Mouse (Mus musculus): ENCODE data around the gene Pnmal2. TPM values are rescaled to one million over a fixed set of nuclear protein-coding genes. Genes with fewer than 3 reads are reported as not detected.

The Pnmal2 gene
- polyA plus RNA-seq, 1 experiment = not detected

- Histone ChIP-seq H3K4me1 (ENCODE audit: control insufficient read depth, insufficient read depth, low read length) (peaks cover 69% of the 10 kb centered on the region), H3K27ac (ENCODE audit: insufficient read depth, low read depth, low read length) (peak overlapping the region; percentile 16; the same call in 1 of the 2 replicates), H3K4me3 (ENCODE audit: insufficient read depth, low read length) (peak overlapping the region; percentile 38)
- TF ChIP-seq POLR2A (IDR thresholded peaks at IDR 0.05; ENCODE audit: borderline replicate concordance, low read depth, low read length) = no peak
- no peak for TF ChIP-seq CTCF (IDR thresholded peaks at IDR 0.05; ENCODE audit: low read depth, low read length)
These were observed 36.6 kb upstream of the Pnmal2 start for GRCm38 (mm10) chr7:16907842-16908241.

DNA sequence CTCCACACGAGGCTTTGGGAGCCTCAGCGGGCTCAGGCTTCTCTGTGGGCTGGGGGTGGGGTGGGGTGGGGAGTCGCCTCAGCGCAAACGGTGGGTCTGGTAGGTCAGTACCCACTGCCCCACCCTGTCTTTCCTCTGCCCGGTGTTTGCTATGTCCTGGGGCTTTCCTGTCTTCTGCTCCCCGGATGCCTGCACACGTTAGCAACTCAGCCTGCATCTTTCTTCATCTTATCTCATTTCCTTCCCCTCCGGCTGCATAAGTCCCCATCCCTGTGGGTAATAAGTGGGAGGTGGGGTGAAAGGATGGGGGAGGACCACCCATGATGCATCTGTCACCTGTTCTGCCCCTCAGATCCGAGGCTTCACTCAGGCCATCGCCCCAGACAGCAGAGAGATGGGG is 36.1 kb upstream of the Pnmal2 start:
- TF ChIP-seq CTCF (IDR thresholded peaks at IDR 0.05; ENCODE audit: low read depth, low read length) (no peak), POLR2A (IDR thresholded peaks at IDR 0.05; ENCODE audit: borderline replicate concordance, low read depth, low read length) (no peak)
- peak overlapping the region; percentile 38 for H3K4me3 ChIP-seq (ENCODE audit: insufficient read depth, low read length)

DNA sequence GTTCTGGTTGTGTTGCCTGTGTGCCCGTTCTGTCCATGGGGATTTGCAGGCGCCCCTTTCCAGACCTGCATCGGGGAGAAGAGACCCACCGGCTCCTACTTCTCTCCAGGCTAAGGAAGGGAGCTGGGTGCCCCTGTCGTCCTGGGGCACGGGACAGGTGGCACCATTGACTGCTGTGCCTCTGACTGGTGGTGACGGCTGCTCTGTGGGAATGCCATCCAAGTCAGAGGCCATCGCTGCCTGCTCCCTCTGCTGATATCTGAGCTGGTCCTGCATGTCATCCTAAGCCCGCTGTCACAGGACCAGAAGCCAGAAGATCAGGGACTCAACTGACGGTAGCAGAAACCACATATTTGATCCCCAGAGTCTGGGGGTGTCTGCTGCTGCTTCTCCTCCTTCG is 35.6 kb upstream of the Pnmal2 start:
- peak overlapping the region; percentile 80 for H3K27ac ChIP-seq (ENCODE audit: insufficient read depth, low read depth, low read length)
- no peak for TF ChIP-seq POLR2A (IDR thresholded peaks at IDR 0.05; ENCODE audit: borderline replicate concordance, low read depth, low read length)
- TF ChIP-seq CTCF (IDR thresholded peaks at IDR 0.05; ENCODE audit: low read depth, low read length) = no peak
- no peak overlapping the region for H3K4me3 ChIP-seq (ENCODE audit: insufficient read depth, low read length)
- peaks cover 60% of the 10 kb centered on the region for H3K4me1 ChIP-seq (ENCODE audit: control insufficient read depth, insufficient read depth, low read length)

More for the DNA sequence above, 36.1 kb upstream of the Pnmal2 start:
- Histone ChIP-seq H3K27ac (ENCODE audit: insufficient read depth, low read depth, low read length) (no peak overlapping the region), H3K4me1 (ENCODE audit: control insufficient read depth, insufficient read depth, low read length) (peaks cover 63% of the 10 kb centered on the region)

GRCm38 (mm10) chr7:16909909-16910308 is 34.6 kb upstream of the Pnmal2 start:
- H3K4me3 ChIP-seq (ENCODE audit: insufficient read depth, low read length) = peak overlapping the region; percentile 23
- H3K27ac ChIP-seq (ENCODE audit: insufficient read depth, low read depth, low read length) = peak overlapping the region; percentile 80
- TF ChIP-seq POLR2A (IDR thresholded peaks at IDR 0.05; ENCODE audit: borderline replicate concordance, low read depth, low read length) (no peak), CTCF (IDR thresholded peaks at IDR 0.05; ENCODE audit: low read depth, low read length) (no peak)
- H3K4me1 ChIP-seq (ENCODE audit: control insufficient read depth, insufficient read depth, low read length) = peaks cover 54% of the 10 kb centered on the region

GRCm38 (mm10) chr7:16911904-16912303 is 32.6 kb upstream of the Pnmal2 start:
- Histone ChIP-seq H3K27ac (ENCODE audit: insufficient read depth, low read depth, low read length) (no peak overlapping the region), H3K4me3 (ENCODE audit: insufficient read depth, low read length) (no peak overlapping the region), H3K4me1 (ENCODE audit: control insufficient read depth, insufficient read depth, low read length) (peaks cover 35% of the 10 kb centered on the region)
- TF ChIP-seq POLR2A (IDR thresholded peaks at IDR 0.05; ENCODE audit: borderline replicate concordance, low read depth, low read length) (no peak), CTCF (IDR thresholded peaks at IDR 0.05; ENCODE audit: low read depth, low read length) (no peak)

- Histone ChIP-seq H3K4me3 (ENCODE audit: insufficient read depth, low read length) (no peak overlapping the region), H3K27ac (ENCODE audit: insufficient read depth, low read depth, low read length) (no peak overlapping the region), H3K4me1 (ENCODE audit: control insufficient read depth, insufficient read depth, low read length) (peaks cover 30% of the 10 kb centered on the region)
- TF ChIP-seq CTCF (IDR thresholded peaks at IDR 0.05; ENCODE audit: low read depth, low read length) = no peak
- TF ChIP-seq POLR2A (IDR thresholded peaks at IDR 0.05; ENCODE audit: borderline replicate concordance, low read depth, low read length) = no peak
These were observed 32.1 kb upstream of the Pnmal2 start for GRCm38 (mm10) chr7:16912360-16912759.

DNA sequence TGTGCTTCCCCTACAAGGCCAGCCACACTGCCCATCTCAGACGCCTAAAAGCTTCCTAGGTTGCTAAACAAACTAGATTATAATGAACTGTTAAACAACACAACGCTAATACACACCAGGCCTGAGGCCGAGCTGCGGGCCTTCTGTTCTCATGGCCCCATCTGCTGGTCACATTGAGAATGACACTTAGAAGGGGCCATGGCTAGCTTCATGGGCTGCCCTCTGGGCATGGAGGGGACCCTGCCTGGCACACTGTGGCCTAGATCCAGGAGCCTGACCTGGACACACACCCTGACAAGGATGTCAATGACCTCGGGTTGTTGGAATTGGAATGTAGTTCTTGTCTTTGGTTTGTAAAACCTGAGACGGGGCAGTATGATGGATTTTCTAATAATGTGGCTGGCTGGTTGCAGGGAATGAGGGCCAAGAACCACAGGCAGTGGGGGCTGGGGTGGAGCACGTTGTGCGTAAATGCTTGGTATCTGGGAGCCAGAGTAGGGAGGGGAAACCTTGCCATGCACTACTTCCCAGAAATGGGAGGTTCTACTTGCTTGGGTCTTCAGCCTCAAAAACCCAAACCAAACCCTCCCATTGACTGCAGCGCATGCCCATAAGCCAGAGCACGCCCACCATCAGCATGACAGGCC is 30.6 kb upstream of the Pnmal2 start:
- no peak overlapping the region for H3K27ac ChIP-seq (ENCODE audit: insufficient read depth, low read depth, low read length)
- peaks cover 17% of the 10 kb centered on the region for H3K4me1 ChIP-seq (ENCODE audit: control insufficient read depth, insufficient read depth, low read length)
- H3K4me3 ChIP-seq (ENCODE audit: insufficient read depth, low read length) = no peak overlapping the region
- no peak for TF ChIP-seq POLR2A (IDR thresholded peaks at IDR 0.05; ENCODE audit: borderline replicate concordance, low read depth, low read length)
- peak; percentile 85 for TF ChIP-seq CTCF (IDR thresholded peaks at IDR 0.05; ENCODE audit: low read depth, low read length)

GRCm38 (mm10) chr7:16914453-16915343 is 29.8 kb upstream of the Pnmal2 start:
- peaks cover 10% of the 10 kb centered on the region for H3K4me1 ChIP-seq (ENCODE audit: control insufficient read depth, insufficient read depth, low read length)
- H3K4me3 ChIP-seq (ENCODE audit: insufficient read depth, low read length) = no peak overlapping the region
- TF ChIP-seq POLR2A (IDR thresholded peaks at IDR 0.05; ENCODE audit: borderline replicate concordance, low read depth, low read length) = no peak
- no peak for TF ChIP-seq CTCF (IDR thresholded peaks at IDR 0.05; ENCODE audit: low read depth, low read length)
- H3K27ac ChIP-seq (ENCODE audit: insufficient read depth, low read depth, low read length) = no peak overlapping the region

GRCm38 (mm10) chr7:16915461-16916340 is 28.8 kb upstream of the Pnmal2 start:
- Histone ChIP-seq H3K27ac (ENCODE audit: insufficient read depth, low read depth, low read length) (no peak overlapping the region), H3K4me1 (ENCODE audit: control insufficient read depth, insufficient read depth, low read length) (peaks cover 4% of the 10 kb centered on the region; the same call in 1 of the 2 replicates), H3K4me3 (ENCODE audit: insufficient read depth, low read length) (no peak overlapping the region)
- TF ChIP-seq POLR2A (IDR thresholded peaks at IDR 0.05; ENCODE audit: borderline replicate concordance, low read depth, low read length) = no peak
- no peak for TF ChIP-seq CTCF (IDR thresholded peaks at IDR 0.05; ENCODE audit: low read depth, low read length)
